Mouse (Mus musculus): ENCODE measurements at regions not wholly inside any gene's neighbourhood (a gene's known extent, or its start where the extent isn't known, plus 50 kb on each side); places are given as distances from the start of the nearest gene placed in this dataset.
A peak's percentile ranks its signal among the peaks of the same experiment; 100 is the strongest.

DNA sequence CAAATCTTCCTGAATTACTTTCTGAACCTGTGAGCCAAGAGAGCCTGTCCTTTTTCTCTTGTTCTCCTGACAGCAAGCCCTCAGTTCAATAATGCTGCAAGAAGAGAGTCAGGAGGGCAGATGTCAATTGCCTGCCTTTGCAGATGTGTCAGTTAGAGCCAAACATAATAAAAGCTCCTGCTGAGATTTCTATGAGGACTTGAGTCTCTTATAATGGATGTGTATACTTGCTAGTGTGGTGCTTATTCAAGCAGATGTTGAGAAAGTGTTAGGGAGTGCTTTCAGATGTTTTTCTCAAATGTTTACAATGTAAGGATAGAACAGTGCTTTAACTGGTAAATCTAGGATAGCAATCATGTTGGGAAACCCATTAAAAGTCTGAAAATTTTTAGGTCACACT is 1055.1 kb upstream of the 1700015G11Rik start:
- no peak for DNase-seq (ENCODE audit: low spot score)
- ATAC-seq (ENCODE audit: low FRiP score, low read depth), result peak; percentile 57; the same call in 1 of the 2 replicates

More for the DNA sequence above, 1055.1 kb upstream of the 1700015G11Rik start:
- Histone ChIP-seq H3K4me2 (replicated peaks; ENCODE audit: low read depth, low read length, severe bottlenecking) (no peak overlapping the region), H3K36me3 (ENCODE audit: control insufficient read depth, insufficient read depth, low read length) (no peaks in the 10 kb centered on the region), H3K9ac (ENCODE audit: low read depth, low read length, severe bottlenecking) (no peak overlapping the region), H3K27me3 (ENCODE audit: control insufficient read depth, insufficient read depth, low read length) (no peaks in the 10 kb centered on the region), H3K4me1 (ENCODE audit: control insufficient read depth, insufficient read depth, low read length) (no peaks in the 10 kb centered on the region), H3K9me3 (ENCODE audit: control insufficient read depth, low read length) (0 out of 2 replicates have a peak, but pooled peaks cover 5% of the 10 kb centered on the region), H3K4me3 (replicated peaks; ENCODE audit: low read length) (no peak overlapping the region), H3K27ac (replicated peaks; ENCODE audit: low read depth, low read length) (no peak overlapping the region)
- TF ChIP-seq POLR2A (IDR thresholded peaks at IDR 0.05; ENCODE audit: borderline replicate concordance, extremely low read depth, insufficient read depth, insufficient read length), result no peak
